Mouse (Mus musculus) forebrain, embryonic 12.5 days (tissue): ENCODE measurements around the gene A730049H05Rik. TPM values are rescaled to one million over a fixed set of nuclear protein-coding genes. Genes with fewer than 3 reads are reported as not detected.
A peak's percentile ranks its signal among the peaks of the same experiment; 100 is the strongest.

ENCODE experiments used
- ATAC-seq: fragments of 200-750 bp; cut with Nextera tagmentation; 2 replicates; pipeline ENCODE4 v1.8.0; 2017; ENCODE audit warnings: moderate TSS enrichment; ENCODE audit not compliant: low FRiP score
- H3K27ac ChIP-seq: fragments of 300-500 bp; sonication (generic); 2 replicates; pipeline ENCODE4 v1.5.1; 2016; ENCODE audit warnings: mild to moderate bottlenecking
- H3K27me3 ChIP-seq: fragments of 300-500 bp; sonication (generic); 2 replicates; pipeline ENCODE4 v1.6.1; 2016; ENCODE audit warnings: mild to moderate bottlenecking
- H3K36me3 ChIP-seq: fragments of 300-500 bp; sonication (generic); replicated peaks from 2 replicates; pipeline ENCODE4 v1.6.1; 2016; ENCODE audit warnings: mild to moderate bottlenecking
- H3K4me1 ChIP-seq: fragments of 300-500 bp; sonication (generic); 2 replicates; pipeline ENCODE4 v1.6.1; 2016
- H3K4me2 ChIP-seq: fragments of 300-500 bp; sonication (generic); 2 replicates; pipeline ENCODE4 v1.6.1; 2016; ENCODE audit warnings: mild to moderate bottlenecking, moderate library complexity
- H3K4me3 ChIP-seq: fragments of 300-500 bp; sonication (generic); replicated peaks from 2 replicates; pipeline ENCODE4 v1.5.1; 2016; ENCODE audit warnings: mild to moderate bottlenecking
- H3K9ac ChIP-seq: fragments of 300-500 bp; sonication (generic); 2 replicates; pipeline ENCODE4 v1.6.1; 2016; ENCODE audit warnings: mild to moderate bottlenecking
- H3K9me3 ChIP-seq: fragments of 300-500 bp; sonication (generic); 2 replicates; pipeline ENCODE4 v1.6.1; 2016
- WGBS: fragments of 180-500 bp; shearing (Covaris S2); methylation state at CpG from one replicate; pipeline ENCODE4 v1.1.7; 2016; 5-methylcytosine and 5-hydroxymethylcytosine counted together
- polyA plus RNA-seq: library from polyadenylated mRNA; unstranded; fragments of >200 nt; fragmentation: Nextera tagmentation; extraction: Ambion mirVana; gene quantifications from 2 replicates; pipeline ENCODE4 v1.2.1, GENCODE M21; 2016

Gene A730049H05Rik
- polyA plus RNA-seq, 1 experiment from 2014 or later: 0.49 TPM

- no peaks in the 10 kb centered on the region for H3K36me3 ChIP-seq
- H3K27me3 ChIP-seq: no peaks in the 10 kb centered on the region
- no peak for ATAC-seq
- H3K27ac ChIP-seq: no peak overlapping the region
- no peaks in the 10 kb centered on the region for H3K9me3 ChIP-seq
- WGBS: 91% methylated on average over 2 of the region's 2 CpGs
- H3K4me1 ChIP-seq: no peaks in the 10 kb centered on the region
- no peak overlapping the region for H3K4me3 ChIP-seq
- H3K9ac ChIP-seq: no peak overlapping the region
- H3K4me2 ChIP-seq: no peak overlapping the region
These were observed 14.8 kb downstream of the A730049H05Rik start for GRCm38 (mm10) chr6:92831106-92831505.

GRCm38 (mm10) chr6:92842000-92842399 lies 25.7 kb downstream of the A730049H05Rik start:
- H3K4me3 ChIP-seq: no peak overlapping the region
- no peaks in the 10 kb centered on the region for H3K4me1 ChIP-seq
- no peaks in the 10 kb centered on the region for H3K9me3 ChIP-seq
- no peak overlapping the region for H3K4me2 ChIP-seq
- no peaks in the 10 kb centered on the region for H3K36me3 ChIP-seq
- H3K9ac ChIP-seq: no peak overlapping the region
- H3K27ac ChIP-seq: no peak overlapping the region
- 18% methylated on average over 2 of the region's 2 CpGs for WGBS
- H3K27me3 ChIP-seq: no peaks in the 10 kb centered on the region
- no peak for ATAC-seq

- H3K4me1 ChIP-seq: no peaks in the 10 kb centered on the region
- H3K27me3 ChIP-seq: no peaks in the 10 kb centered on the region
- 85% methylated on average over 2 of the region's 2 CpGs for WGBS
- H3K4me2 ChIP-seq: no peak overlapping the region
- no peak overlapping the region for H3K9ac ChIP-seq
- no peak for ATAC-seq
- no peaks in the 10 kb centered on the region for H3K36me3 ChIP-seq
- H3K9me3 ChIP-seq: no peaks in the 10 kb centered on the region
- H3K4me3 ChIP-seq: no peak overlapping the region
- H3K27ac ChIP-seq: no peak overlapping the region
These were observed 27.2 kb downstream of the A730049H05Rik start for GRCm38 (mm10) chr6:92843474-92843873.

GRCm38 (mm10) chr6:92845898-92846297 lies 29.6 kb downstream of the A730049H05Rik start:
- peaks cover 8% of the 10 kb centered on the region for H3K4me1 ChIP-seq
- H3K27ac ChIP-seq: no peak overlapping the region
- no peaks in the 10 kb centered on the region for H3K27me3 ChIP-seq
- WGBS: 91% methylated on average over 8 of the region's 8 CpGs
- no peak overlapping the region for H3K4me3 ChIP-seq
- no peak overlapping the region for H3K9ac ChIP-seq
- H3K9me3 ChIP-seq: no peaks in the 10 kb centered on the region
- ATAC-seq: no peak
- H3K36me3 ChIP-seq: no peaks in the 10 kb centered on the region
- no peak overlapping the region for H3K4me2 ChIP-seq

- H3K9me3 ChIP-seq: no peaks in the 10 kb centered on the region
- H3K36me3 ChIP-seq: no peaks in the 10 kb centered on the region
- no peak overlapping the region for H3K9ac ChIP-seq
- H3K27me3 ChIP-seq: no peaks in the 10 kb centered on the region
- H3K27ac ChIP-seq: no peak overlapping the region
- WGBS: 57% methylated on average over 4 of the region's 4 CpGs
- H3K4me1 ChIP-seq: peaks cover 8% of the 10 kb centered on the region
- H3K4me3 ChIP-seq: no peak overlapping the region
- ATAC-seq: no peak
- H3K4me2 ChIP-seq: no peak overlapping the region
These were observed 30.3 kb downstream of the A730049H05Rik start for GRCm38 (mm10) chr6:92846614-92847013.

- Histone ChIP-seq H3K4me1 (peaks cover 8% of the 10 kb centered on the region), H3K27me3 (no peaks in the 10 kb centered on the region), H3K4me3 (no peak overlapping the region), H3K36me3 (no peaks in the 10 kb centered on the region), H3K9me3 (no peaks in the 10 kb centered on the region), H3K4me2 (no peak overlapping the region), H3K9ac (no peak overlapping the region), H3K27ac (no peak overlapping the region)
- ATAC-seq: no peak
- 95% methylated on average over 9 of the region's 9 CpGs for WGBS
These were observed 32.9 kb downstream of the A730049H05Rik start for GRCm38 (mm10) chr6:92849208-92849607.

- peak; percentile 76; the same call in 1 of the 2 replicates for ATAC-seq
- peaks cover 8% of the 10 kb centered on the region for H3K4me1 ChIP-seq
- WGBS: 30% methylated on average over 5 of the region's 5 CpGs
These were observed 34.0 kb downstream of the A730049H05Rik start for GRCm38 (mm10) chr6:92850250-92850649.

GRCm38 (mm10) chr6:92854873-92855272 lies 38.6 kb downstream of the A730049H05Rik start:
- H3K27ac ChIP-seq: no peak overlapping the region
- no peaks in the 10 kb centered on the region for H3K27me3 ChIP-seq
- no peak overlapping the region for H3K4me3 ChIP-seq
- no peak overlapping the region for H3K4me2 ChIP-seq
- H3K4me1 ChIP-seq: peaks cover 8% of the 10 kb centered on the region
- no peaks in the 10 kb centered on the region for H3K9me3 ChIP-seq
- WGBS: 81% methylated on average over 4 of the region's 4 CpGs
- no peak overlapping the region for H3K9ac ChIP-seq
- H3K36me3 ChIP-seq: no peaks in the 10 kb centered on the region
- ATAC-seq: no peak

More at GRCm38 (mm10) chr6:92850250-92850649, 34.0 kb downstream of the A730049H05Rik start:
- H3K36me3 ChIP-seq: no peaks in the 10 kb centered on the region
- no peaks in the 10 kb centered on the region for H3K9me3 ChIP-seq
- H3K9ac ChIP-seq: no peak overlapping the region
- no peaks in the 10 kb centered on the region for H3K27me3 ChIP-seq
- H3K27ac ChIP-seq: peak overlapping the region; percentile 61
- no peak overlapping the region for H3K4me2 ChIP-seq
- no peak overlapping the region for H3K4me3 ChIP-seq

GRCm38 (mm10) chr6:92857761-92858160 lies 41.5 kb downstream of the A730049H05Rik start:
- ATAC-seq: no peak
- H3K9ac ChIP-seq: no peak overlapping the region
- H3K27me3 ChIP-seq: no peaks in the 10 kb centered on the region
- no peak overlapping the region for H3K27ac ChIP-seq
- no peak overlapping the region for H3K4me3 ChIP-seq
- no peaks in the 10 kb centered on the region for H3K9me3 ChIP-seq
- H3K36me3 ChIP-seq: no peaks in the 10 kb centered on the region
- 92% methylated on average over 13 of the region's 13 CpGs for WGBS
- H3K4me1 ChIP-seq: no peaks in the 10 kb centered on the region
- no peak overlapping the region for H3K4me2 ChIP-seq

GRCm38 (mm10) chr6:92858721-92859510 lies 42.6 kb downstream of the A730049H05Rik start:
- H3K9ac ChIP-seq: no peak overlapping the region
- no peak overlapping the region for H3K27ac ChIP-seq
- no peaks in the 10 kb centered on the region for H3K27me3 ChIP-seq
- no peaks in the 10 kb centered on the region for H3K9me3 ChIP-seq
- no peaks in the 10 kb centered on the region for H3K36me3 ChIP-seq
- 86% methylated on average over 12 of the region's 12 CpGs for WGBS
- no peak overlapping the region for H3K4me2 ChIP-seq
- ATAC-seq: no peak
- H3K4me1 ChIP-seq: no peaks in the 10 kb centered on the region
- no peak overlapping the region for H3K4me3 ChIP-seq

- H3K36me3 ChIP-seq: no peaks in the 10 kb centered on the region
- WGBS: 77% methylated on average over 5 of the region's 5 CpGs
- H3K27ac ChIP-seq: no peak overlapping the region
- no peak overlapping the region for H3K9ac ChIP-seq
- ATAC-seq: no peak
- H3K4me3 ChIP-seq: no peak overlapping the region
- H3K4me2 ChIP-seq: no peak overlapping the region
- H3K27me3 ChIP-seq: no peaks in the 10 kb centered on the region
- no peaks in the 10 kb centered on the region for H3K4me1 ChIP-seq
- no peaks in the 10 kb centered on the region for H3K9me3 ChIP-seq
These were observed 44.1 kb downstream of the A730049H05Rik start for GRCm38 (mm10) chr6:92860285-92860912.

GRCm38 (mm10) chr6:92862599-92862998 lies 46.3 kb downstream of the A730049H05Rik start:
- no peak overlapping the region for H3K27ac ChIP-seq
- H3K9ac ChIP-seq: no peak overlapping the region
- H3K9me3 ChIP-seq: no peaks in the 10 kb centered on the region
- ATAC-seq: no peak
- H3K4me2 ChIP-seq: no peak overlapping the region
- H3K4me3 ChIP-seq: no peak overlapping the region
- H3K4me1 ChIP-seq: no peaks in the 10 kb centered on the region
- WGBS: 72% methylated on average over 9 of the region's 9 CpGs
- H3K27me3 ChIP-seq: no peaks in the 10 kb centered on the region
- no peaks in the 10 kb centered on the region for H3K36me3 ChIP-seq
